Mouse (Mus musculus) liver, adult 2 months (tissue): ENCODE data around the gene Sigirr.
A peak's percentile ranks its signal among the peaks of the same experiment; 100 is the strongest.

ENCODE experiments used
- CTCF ChIP-seq: fragments of 200-500 bp; IDR thresholded peaks from 2 replicates; pipeline ENCODE4 v1.5.1; 2011; ENCODE audit warnings: low read depth, low read length, control low read depth
- POLR2A ChIP-seq: fragments of 200-500 bp; IDR thresholded peaks from 2 replicates; pipeline ENCODE4 v1.6.1; 2011; ENCODE audit warnings: low read length, control low read depth; ENCODE audit not compliant: insufficient read depth; ENCODE audit errors: extremely low read depth

GRCm38 (mm10) chr7:141051060-141051685 lies 49.2 kb downstream of the Sigirr start:
- TF ChIP-seq CTCF (no peak), POLR2A (peak; percentile 20; the same call in 1 of the 2 replicates)
